Mouse (Mus musculus): Measurements from ENCODE around the gene Polg. TPM values are rescaled to one million over a fixed set of nuclear protein-coding genes. Genes with fewer than 3 reads are reported as not detected.

Polg gene
- polyA plus RNA-seq (2014; fragmentation: Nextera tagmentation; extraction: Ambion mirVana) = 36.4 and 44.8 TPM in 2 replicates

DNA sequence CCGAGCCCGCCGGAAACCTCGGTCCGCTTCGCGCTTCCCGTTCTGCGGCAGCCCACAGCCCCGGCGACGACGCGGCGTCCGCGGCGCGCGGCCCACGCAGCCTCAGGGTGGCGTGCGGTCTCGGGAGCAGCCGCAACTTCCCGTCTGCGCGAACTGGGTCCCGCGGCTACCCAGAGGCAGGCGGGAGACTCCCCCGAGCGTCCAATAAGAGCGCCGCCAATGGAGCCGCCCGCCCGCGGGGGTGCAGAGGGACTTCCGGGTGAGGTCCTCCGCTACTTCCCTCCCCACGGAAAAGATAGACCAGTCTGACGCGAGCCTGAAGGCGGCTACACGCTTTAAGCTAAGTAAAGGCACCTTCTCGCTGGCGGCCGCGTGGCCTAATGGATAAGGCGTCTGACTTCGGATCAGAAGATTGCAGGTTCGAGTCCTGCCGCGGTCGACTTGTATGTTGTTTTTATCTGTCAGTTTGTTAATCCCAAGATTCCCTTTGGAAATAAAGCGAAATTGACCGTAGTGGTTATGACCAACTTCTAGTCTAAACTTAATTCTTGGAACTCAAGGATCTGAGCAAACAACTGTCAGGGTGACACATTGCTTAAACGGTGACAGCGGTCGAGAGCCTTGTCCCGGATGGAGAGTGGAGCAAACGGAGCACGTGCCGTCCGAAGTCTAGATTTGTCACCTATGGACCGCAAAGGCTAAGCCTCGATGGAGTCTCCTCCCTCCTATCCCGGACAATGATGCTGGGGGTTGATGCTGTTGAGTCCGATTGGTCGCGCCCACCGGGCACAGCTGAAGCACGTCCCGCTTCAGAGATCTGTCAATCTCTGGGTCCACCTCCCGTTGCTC, at the start of gene Polg:
Gene Polg, minus strand, starts transcription at position 310 of the 849 bp plus-strand sequence.
- Histone ChIP-seq H3K4me2 (ENCODE audit: low read length) (peak within 1 kb of the TSS; percentile 86), H3K27me3 (replicated peaks; ENCODE audit: control insufficient read depth, insufficient read depth, low read length) (no peaks in the 10 kb centered on the region; the same call in 1 of the 2 replicates), H3K4me3 (ENCODE audit: low read depth, low read length) (peak within 1 kb of the TSS; percentile 83), H3K9me3 (ENCODE audit: control insufficient read depth, low read length) (no peaks in the 10 kb centered on the region), H3K27ac (ENCODE audit: low read depth) (peak within 1 kb of the TSS; percentile 74), H3K36me3 (ENCODE audit: control insufficient read depth, insufficient read depth, low read length) (peaks cover 16% of the 10 kb centered on the region; the same call in 1 of the 2 replicates), H3K9ac (ENCODE audit: low read length) (peak within 1 kb of the TSS; percentile 83), H3K4me1 (replicated peaks; ENCODE audit: control insufficient read depth, insufficient read depth, low read length) (peaks cover 17% of the 10 kb centered on the region)
- under 1% methylated on average over 75 of the region's 76 CpGs for WGBS
- ATAC-seq (replicated peaks; ENCODE audit: low FRiP score, low TSS enrichment, low read depth) (peak; percentile 96), DNase-seq (ENCODE audit: low spot score) (peak; percentile 100)

- no peak for DNase-seq (ENCODE audit: low spot score)
- Histone ChIP-seq H3K4me1 (replicated peaks; ENCODE audit: control insufficient read depth, insufficient read depth, low read length) (peaks cover 5% of the 10 kb centered on the region; the same call in 1 of the 2 replicates), H3K9me3 (ENCODE audit: control insufficient read depth, low read length) (no peaks in the 10 kb centered on the region), H3K4me2 (ENCODE audit: low read length) (peak overlapping the region; percentile 60), H3K4me3 (ENCODE audit: low read depth, low read length) (peak overlapping the region; percentile 37), H3K27ac (ENCODE audit: low read depth) (no peak overlapping the region), H3K9ac (ENCODE audit: low read length) (no peak overlapping the region), H3K36me3 (ENCODE audit: control insufficient read depth, insufficient read depth, low read length) (no peaks in the 10 kb centered on the region), H3K27me3 (replicated peaks; ENCODE audit: control insufficient read depth, insufficient read depth, low read length) (peaks cover 87% of the 10 kb centered on the region)
- WGBS = 42% methylated on average over 9 of the region's 9 CpGs
- ATAC-seq (replicated peaks; ENCODE audit: low FRiP score, low TSS enrichment, low read depth) = no peak
These were observed 49.7 kb upstream of the Polg start for GRCm38 (mm10) chr7:79515861-79516260.

DNA sequence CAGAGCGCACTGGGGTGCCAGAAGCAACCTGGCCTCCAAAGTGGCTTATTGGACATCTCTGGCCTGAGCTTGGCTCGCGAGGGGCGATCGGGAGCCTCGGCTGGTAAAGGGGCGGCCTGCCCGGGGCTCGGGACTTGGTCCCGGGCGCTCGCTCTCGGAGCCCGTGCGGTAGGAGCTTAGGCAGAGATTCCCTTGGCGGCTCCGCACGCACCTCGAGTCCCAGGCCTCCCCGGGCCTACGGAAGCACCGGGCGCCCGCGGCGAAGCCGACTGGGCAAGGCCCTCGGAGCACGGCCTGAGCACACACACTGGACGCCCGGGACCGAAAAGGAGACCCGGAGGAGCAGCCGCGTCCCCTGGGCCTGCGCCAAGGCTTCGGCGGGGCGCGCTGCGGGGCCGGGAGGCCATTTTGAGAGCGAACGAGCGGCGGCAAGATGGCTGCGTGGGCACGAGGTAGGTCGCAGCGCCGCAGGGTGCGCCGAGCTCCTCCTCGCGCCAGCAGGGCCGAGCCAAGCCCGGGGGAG, 49.1 kb upstream of the Polg start:
- WGBS = 2% methylated on average over 55 of the region's 57 CpGs
- no peak; the same call in 1 of the 2 replicates for ATAC-seq (replicated peaks; ENCODE audit: low FRiP score, low TSS enrichment, low read depth)
- H3K9ac ChIP-seq (ENCODE audit: low read length) = 0 out of 2 replicates have a peak overlapping the region, but pooled peaks have one; percentile 38

GRCm38 (mm10) chr7:79514361-79514881, 48.3 kb upstream of the Polg start:
- 3% methylated on average over 20 of the region's 20 CpGs for WGBS
- H3K9me3 ChIP-seq (ENCODE audit: control insufficient read depth, low read length) = no peaks in the 10 kb centered on the region
- H3K4me3 ChIP-seq (ENCODE audit: low read depth, low read length) = no peak overlapping the region
- peaks cover 100% of the 10 kb centered on the region for H3K27me3 ChIP-seq (replicated peaks; ENCODE audit: control insufficient read depth, insufficient read depth, low read length)
- ATAC-seq (replicated peaks; ENCODE audit: low FRiP score, low TSS enrichment, low read depth) (no peak), DNase-seq (ENCODE audit: low spot score) (no peak)
- H3K9ac ChIP-seq (ENCODE audit: low read length) = no peak overlapping the region
- H3K4me2 ChIP-seq (ENCODE audit: low read length) = no peak overlapping the region
- no peaks in the 10 kb centered on the region for H3K36me3 ChIP-seq (ENCODE audit: control insufficient read depth, insufficient read depth, low read length)
- no peak overlapping the region for H3K27ac ChIP-seq (ENCODE audit: low read depth)
- H3K4me1 ChIP-seq (replicated peaks; ENCODE audit: control insufficient read depth, insufficient read depth, low read length) = 0 out of 2 replicates have a peak, but pooled peaks cover 5% of the 10 kb centered on the region

More for the DNA sequence above, 49.1 kb upstream of the Polg start:
- Histone ChIP-seq H3K4me1 (replicated peaks; ENCODE audit: control insufficient read depth, insufficient read depth, low read length) (peaks cover 5% of the 10 kb centered on the region; the same call in 1 of the 2 replicates), H3K36me3 (ENCODE audit: control insufficient read depth, insufficient read depth, low read length) (no peaks in the 10 kb centered on the region), H3K9me3 (ENCODE audit: control insufficient read depth, low read length) (no peaks in the 10 kb centered on the region), H3K27ac (ENCODE audit: low read depth) (no peak overlapping the region), H3K4me2 (ENCODE audit: low read length) (peak overlapping the region; percentile 60), H3K27me3 (replicated peaks; ENCODE audit: control insufficient read depth, insufficient read depth, low read length) (peaks cover 93% of the 10 kb centered on the region), H3K4me3 (ENCODE audit: low read depth, low read length) (peak overlapping the region; percentile 37)
- no peak for DNase-seq (ENCODE audit: low spot score)

DNA sequence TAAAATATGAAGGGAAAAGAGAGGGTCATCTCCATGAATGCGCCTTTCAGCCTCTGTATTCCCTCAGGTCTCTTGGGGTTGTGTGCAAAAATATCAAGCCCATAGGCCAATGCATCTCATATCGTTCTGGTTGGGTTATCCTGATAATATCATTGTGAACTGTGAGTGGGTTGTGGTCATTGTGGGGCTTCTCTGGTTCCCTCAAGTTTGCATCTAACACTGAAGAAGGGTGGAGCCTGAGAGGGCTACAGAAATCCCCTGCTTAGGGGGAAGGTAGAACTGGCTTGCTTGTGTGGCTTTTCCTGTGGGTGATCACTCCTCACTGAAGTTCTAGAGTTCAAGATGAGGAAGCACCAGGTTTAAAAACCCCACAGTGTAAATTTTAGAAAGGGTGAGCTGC, 47.3 kb upstream of the Polg start:
- DNase-seq (ENCODE audit: low spot score) = no peak
- Histone ChIP-seq H3K27ac (ENCODE audit: low read depth) (no peak overlapping the region), H3K9ac (ENCODE audit: low read length) (no peak overlapping the region), H3K27me3 (replicated peaks; ENCODE audit: control insufficient read depth, insufficient read depth, low read length) (peaks cover 100% of the 10 kb centered on the region), H3K36me3 (ENCODE audit: control insufficient read depth, insufficient read depth, low read length) (no peaks in the 10 kb centered on the region), H3K4me3 (ENCODE audit: low read depth, low read length) (no peak overlapping the region), H3K4me1 (replicated peaks; ENCODE audit: control insufficient read depth, insufficient read depth, low read length) (peaks cover 5% of the 10 kb centered on the region; the same call in 1 of the 2 replicates), H3K9me3 (ENCODE audit: control insufficient read depth, low read length) (no peaks in the 10 kb centered on the region), H3K4me2 (ENCODE audit: low read length) (no peak overlapping the region)
- no peak for ATAC-seq (replicated peaks; ENCODE audit: low FRiP score, low TSS enrichment, low read depth)
- WGBS = 7% methylated on average over 2 of the region's 2 CpGs

- H3K4me1 ChIP-seq (replicated peaks; ENCODE audit: control insufficient read depth, insufficient read depth, low read length) = peaks cover 5% of the 10 kb centered on the region; the same call in 1 of the 2 replicates
- whole genome bisulfite sequencing = 5% methylated on average over 4 of the region's 4 CpGs
- no peak for DNase-seq (ENCODE audit: low spot score)
- H3K9ac ChIP-seq (ENCODE audit: low read length) = no peak overlapping the region
- H3K27ac ChIP-seq (ENCODE audit: low read depth) = no peak overlapping the region
- H3K4me3 ChIP-seq (ENCODE audit: low read depth, low read length) = no peak overlapping the region
- H3K4me2 ChIP-seq (ENCODE audit: low read length) = no peak overlapping the region
- H3K27me3 ChIP-seq (replicated peaks; ENCODE audit: control insufficient read depth, insufficient read depth, low read length) = peaks cover 100% of the 10 kb centered on the region
- H3K36me3 ChIP-seq (ENCODE audit: control insufficient read depth, insufficient read depth, low read length) = no peaks in the 10 kb centered on the region
- ATAC-seq (replicated peaks; ENCODE audit: low FRiP score, low TSS enrichment, low read depth) = no peak
- no peaks in the 10 kb centered on the region for H3K9me3 ChIP-seq (ENCODE audit: control insufficient read depth, low read length)
These were observed 46.3 kb upstream of the Polg start for GRCm38 (mm10) chr7:79512496-79512895.

DNA sequence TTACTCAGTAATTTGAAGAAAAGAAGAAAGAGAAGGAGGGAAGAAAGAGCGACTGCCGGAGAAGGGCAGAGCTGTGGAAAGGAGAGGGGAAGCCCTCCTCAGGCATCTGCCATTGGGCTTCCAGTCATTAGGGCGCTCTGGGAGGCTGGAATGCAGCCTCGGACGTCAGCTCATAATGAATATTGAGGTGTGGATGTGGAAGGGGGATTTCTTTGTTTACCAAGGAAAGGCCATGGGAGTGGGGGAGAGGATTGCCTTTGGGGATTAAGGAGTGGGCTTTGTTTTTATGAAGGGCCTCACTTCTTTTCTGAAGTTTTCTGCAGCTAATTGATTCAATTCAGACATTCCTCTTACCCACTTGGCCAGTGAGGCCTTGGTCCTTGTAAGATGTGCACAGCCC, 45.5 kb upstream of the Polg start:
- no peak for ATAC-seq (replicated peaks; ENCODE audit: low FRiP score, low TSS enrichment, low read depth)
- no peak for DNase-seq (ENCODE audit: low spot score)
- Histone ChIP-seq H3K4me1 (replicated peaks; ENCODE audit: control insufficient read depth, insufficient read depth, low read length) (peaks cover 5% of the 10 kb centered on the region; the same call in 1 of the 2 replicates), H3K4me2 (ENCODE audit: low read length) (no peak overlapping the region), H3K27me3 (replicated peaks; ENCODE audit: control insufficient read depth, insufficient read depth, low read length) (peaks cover 100% of the 10 kb centered on the region), H3K27ac (ENCODE audit: low read depth) (no peak overlapping the region), H3K9ac (ENCODE audit: low read length) (no peak overlapping the region), H3K36me3 (ENCODE audit: control insufficient read depth, insufficient read depth, low read length) (no peaks in the 10 kb centered on the region), H3K4me3 (ENCODE audit: low read depth, low read length) (no peak overlapping the region), H3K9me3 (ENCODE audit: control insufficient read depth, low read length) (no peaks in the 10 kb centered on the region)
- WGBS = 4% methylated on average over 5 of the region's 5 CpGs

DNA sequence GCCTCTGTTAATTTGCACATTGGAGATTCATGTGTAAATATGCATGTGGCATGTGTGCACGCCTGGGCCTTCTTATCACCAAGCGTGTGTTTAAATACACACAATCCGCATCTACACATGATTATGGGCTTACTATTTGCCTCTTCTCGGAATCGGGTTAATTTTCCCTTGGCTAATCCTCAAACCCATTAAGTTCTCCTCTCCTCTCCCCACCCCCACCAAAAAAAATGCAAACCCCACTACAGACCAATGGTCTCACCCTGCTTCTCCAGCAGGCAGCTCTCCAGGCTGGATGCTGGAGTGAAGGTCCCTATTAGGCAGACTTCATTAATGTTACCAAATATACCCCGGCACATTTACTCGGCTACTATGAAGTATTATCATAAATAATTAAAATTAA, 45.0 kb upstream of the Polg start:
- peaks cover 100% of the 10 kb centered on the region for H3K27me3 ChIP-seq (replicated peaks; ENCODE audit: control insufficient read depth, insufficient read depth, low read length)
- ATAC-seq (replicated peaks; ENCODE audit: low FRiP score, low TSS enrichment, low read depth) (no peak), DNase-seq (ENCODE audit: low spot score) (no peak)
- no peaks in the 10 kb centered on the region for H3K36me3 ChIP-seq (ENCODE audit: control insufficient read depth, insufficient read depth, low read length)
- 16% methylated on average over 7 of the region's 7 CpGs for WGBS
- H3K4me3 ChIP-seq (ENCODE audit: low read depth, low read length) = no peak overlapping the region
- H3K4me2 ChIP-seq (ENCODE audit: low read length) = no peak overlapping the region
- H3K9ac ChIP-seq (ENCODE audit: low read length) = no peak overlapping the region
- no peaks in the 10 kb centered on the region for H3K9me3 ChIP-seq (ENCODE audit: control insufficient read depth, low read length)
- H3K4me1 ChIP-seq (replicated peaks; ENCODE audit: control insufficient read depth, insufficient read depth, low read length) = peaks cover 5% of the 10 kb centered on the region; the same call in 1 of the 2 replicates
- no peak overlapping the region for H3K27ac ChIP-seq (ENCODE audit: low read depth)
